8 mouse cellular contexts compared by ENCODE assay signal in the genomic region with DNA sequence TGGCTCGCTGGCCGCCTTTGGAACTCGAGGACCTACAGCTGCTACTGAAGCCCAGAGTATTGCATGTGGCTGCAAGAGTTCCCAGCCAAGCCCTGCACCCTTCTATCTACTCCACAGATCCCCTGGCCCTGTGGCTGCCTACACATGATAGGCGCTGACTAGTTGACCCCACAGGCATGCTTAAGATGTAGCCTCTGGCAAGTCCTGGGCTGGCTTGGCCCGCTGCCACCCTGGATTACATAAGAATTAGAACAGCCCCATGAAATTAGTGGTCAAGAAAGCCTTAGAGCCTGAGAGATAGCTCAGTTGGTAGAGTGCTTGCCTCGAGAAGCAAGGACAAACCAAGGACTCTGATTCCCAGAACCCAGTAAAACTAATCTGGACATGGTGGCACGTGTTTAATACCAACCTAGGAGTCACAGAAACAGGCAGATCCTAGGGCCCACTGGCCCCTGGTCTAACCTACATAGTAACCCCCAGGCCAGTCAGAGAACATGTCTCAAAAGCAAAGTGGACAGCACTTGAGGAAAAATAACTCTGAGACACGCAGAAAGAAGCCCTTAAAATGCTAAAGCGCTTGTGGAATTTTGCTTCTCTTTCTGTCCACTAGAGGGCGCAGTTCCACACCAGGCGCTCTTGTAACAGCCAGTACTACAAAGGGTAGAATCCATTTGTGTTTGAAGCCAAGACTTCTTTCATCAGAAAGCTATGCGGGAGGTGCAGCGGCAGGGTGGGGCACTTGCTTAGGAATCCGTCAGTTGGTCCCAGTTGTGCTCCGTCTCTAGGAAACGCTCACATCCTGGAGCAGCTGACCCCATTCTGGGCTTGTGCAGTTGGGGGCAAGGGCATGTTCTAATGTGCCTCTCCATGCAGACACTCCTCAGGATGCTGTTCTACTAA. TPM values are rescaled to one million over a fixed set of nuclear protein-coding genes. Genes with fewer than 3 reads are reported as not detected.
A peak's percentile ranks its signal among the peaks of the same experiment; 100 is the strongest.
DNase-seq lines count a peak whose midpoint lies in the region; ATAC-seq lines count a peak whose summit lies in the region.

No protein-coding gene starts in this region.

- WGBS in intestine, embryonic 16.5 days: 35% methylated on average over 16 of the region's 16 CpGs
- WGBS in midbrain, embryonic 10.5 days: 38% methylated on average over 16 of the region's 16 CpGs

- intact Hi-C loops in left cerebral cortex, postnatal 4 days (cut with DNase I): no loop called here

- DNase-seq in adrenal gland, adult 8-10 months: peak; percentile 86
- DNase-seq in embryo, embryonic 9.5 days (ENCODE audit: extremely low spot score): peak; percentile 78
- DNase-seq in gastrocnemius, postnatal 4 days (ENCODE audit: low spot score in 2 of 2): peak; percentile 61 to 84
- DNase-seq in left cerebral cortex, postnatal 4 days: peak; percentile 61
- DNase-seq in midbrain, embryonic 10.5 days (ENCODE audit: low spot score): peak; percentile 72
- DNase-seq in right cerebral cortex, postnatal 36 days (ENCODE audit: low spot score in 2 of 2): peak; percentile 60
- peak; percentile 80 to 85 for DNase-seq in urinary bladder, postnatal 4 days (ENCODE audit: low spot score in 2 of 2)

- 0 out of 2 replicates have a peak overlapping the region, but pooled peaks have one; percentile 23 for H3K4me2 ChIP-seq in intestine, embryonic 16.5 days (ENCODE audit: low read depth, low read length)

- H3K4me1 ChIP-seq in intestine, embryonic 16.5 days (ENCODE audit: control insufficient read depth, insufficient read depth, low read length): peaks cover 32% of the 10 kb centered on the region
- peaks cover 48% of the 10 kb centered on the region for H3K4me1 ChIP-seq in midbrain, embryonic 10.5 days

- peak overlapping the region; percentile 43; the same call in 1 of the 2 replicates for H3K27ac ChIP-seq in intestine, embryonic 16.5 days (ENCODE audit: low read length)
- H3K27ac ChIP-seq in midbrain, embryonic 10.5 days (replicated peaks): peak overlapping the region; percentile 77

- no peaks in the 10 kb centered on the region for H3K27me3 ChIP-seq in intestine, embryonic 16.5 days (replicated peaks; ENCODE audit: control insufficient read depth, insufficient read depth, low read length)
- H3K27me3 ChIP-seq in midbrain, embryonic 10.5 days (ENCODE audit: low read depth, poor library complexity, severe bottlenecking): no peaks in the 10 kb centered on the region

- peak; percentile 77 for ATAC-seq in intestine, embryonic 16.5 days

- H3K4me3 ChIP-seq in intestine, embryonic 16.5 days (ENCODE audit: low read length): no peak overlapping the region
- H3K4me3 ChIP-seq in midbrain, embryonic 10.5 days: no peak overlapping the region

- no peak overlapping the region; the same call in 1 of the 2 replicates for H3K9ac ChIP-seq in intestine, embryonic 16.5 days (ENCODE audit: low read depth, low read length)

- no peaks in the 10 kb centered on the region for H3K9me3 ChIP-seq in intestine, embryonic 16.5 days (ENCODE audit: control insufficient read depth, low read length)
- H3K9me3 ChIP-seq in midbrain, embryonic 10.5 days (replicated peaks): no peaks in the 10 kb centered on the region

- H3K36me3 ChIP-seq in intestine, embryonic 16.5 days (ENCODE audit: control insufficient read depth, insufficient read depth, low read length): no peaks in the 10 kb centered on the region; the same call in 1 of the 2 replicates
- H3K36me3 ChIP-seq in midbrain, embryonic 10.5 days: peaks cover 59% of the 10 kb centered on the region

RNA-seq across cellular contexts. Expression of a gene that starts 33.6 kb away (rescaled TPM):
- 100 to 1,000 TPM; 138 to 170 (median 166) TPM for total RNA-seq in adrenal gland, adult 8-10 months (2022)
- 100 to 1,000 TPM; 134 to 144 TPM for total RNA-seq in gastrocnemius, postnatal 4 days (2021)
- polyA plus RNA-seq in intestine, embryonic 16.5 days (2015; fragmentation: Nextera tagmentation; extraction: Ambion mirVana): 28.5 and 29.5 TPM in 2 replicates
- 100 to 1,000 TPM; 127 to 130 TPM for total RNA-seq in left cerebral cortex, postnatal 4 days (2021)
- 49.9 and 58.0 TPM in 2 replicates for polyA plus RNA-seq in midbrain, embryonic 10.5 days (2016; fragmentation: Nextera tagmentation; extraction: Ambion mirVana)
